Mouse (Mus musculus) C2C12 (cell line): ENCODE data around the gene Ptbp1.

Experiments
- CTCF ChIP-seq: IDR thresholded peaks from one replicate; pipeline ENCODE4 v1.5.1; 2011; ENCODE audit not compliant: control insufficient read depth, insufficient read depth, insufficient read length
- MAX ChIP-seq: IDR thresholded peaks from one replicate; pipeline ENCODE4 v1.6.1; 2011; ENCODE audit warnings: mild to moderate bottlenecking, control low read depth

DNA sequence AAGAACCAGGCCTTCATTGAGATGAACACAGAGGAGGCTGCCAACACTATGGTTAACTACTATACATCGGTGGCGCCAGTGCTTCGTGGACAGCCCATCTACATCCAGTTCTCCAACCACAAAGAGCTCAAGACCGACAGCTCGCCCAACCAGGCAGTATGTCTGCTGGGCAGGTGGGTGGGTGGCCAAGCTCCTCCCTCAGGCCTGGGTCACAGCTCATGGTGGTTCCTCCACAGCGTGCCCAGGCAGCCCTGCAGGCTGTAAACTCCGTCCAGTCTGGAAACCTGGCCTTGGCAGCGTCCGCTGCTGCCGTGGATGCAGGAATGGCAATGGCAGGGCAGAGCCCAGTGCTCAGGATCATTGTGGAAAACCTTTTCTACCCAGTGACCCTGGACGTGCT lies 4.9 kb downstream of the Ptbp1 start:
- no peak for TF ChIP-seq CTCF
- no peak for TF ChIP-seq MAX
